Mouse (Mus musculus) T-helper 2 cell (primary cell): ENCODE results near the gene Tnfaip1.

Experiments used
- in situ Hi-C: fragments of 300-600 bp; cut with MboI, MseI; formaldehyde crosslinking; loops from one replicate; pipeline ENCODE4 v1.15.1; 2025; ENCODE audit warnings: high pct_unique_total_duplicates

Tnfaip1 gene

DNA sequence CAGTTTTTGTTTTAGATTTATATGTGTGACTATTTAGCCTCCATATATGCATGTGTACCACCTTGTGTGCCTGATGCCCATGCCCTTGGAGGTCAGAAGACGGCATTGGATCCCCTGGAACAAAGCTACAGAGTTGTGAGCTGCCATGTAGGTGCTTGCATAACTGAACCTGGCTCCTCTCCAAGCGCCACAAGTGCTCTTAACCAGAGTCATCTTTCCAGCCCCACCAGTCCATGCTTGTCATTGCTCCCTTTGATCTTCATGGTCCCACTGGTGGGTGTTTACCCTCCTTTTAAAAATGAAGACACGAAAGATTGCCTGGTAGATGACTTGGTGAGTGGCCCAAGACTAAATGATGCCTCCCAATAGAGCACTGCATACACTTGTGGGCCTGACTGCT is 4.2 kb upstream of the Tnfaip1 start:
- in situ Hi-C loops = no loop called here

- in situ Hi-C loops = loop anchor here (10.0 kb wide), 1 partner anchor 608 kb away; the partner anchor contains the start of gene Ksr1
Observed at GRCm38 (mm10) chr11:78536690-78537084, 555 bp upstream of the Tnfaip1 start.

GRCm38 (mm10) chr11:78535376-78536079 is 604 bp downstream of the Tnfaip1 start:
- in situ Hi-C loops = loop anchor here (10.0 kb wide), 1 partner anchor 609 kb away; the partner anchor contains the start of gene Ksr1

- in situ Hi-C loops = loop anchor here (10.0 kb wide), 1 partner anchor 610 kb away; the partner anchor contains the start of gene Ksr1
Observed at GRCm38 (mm10) chr11:78534516-78534915, 1.6 kb downstream of the Tnfaip1 start.

DNA sequence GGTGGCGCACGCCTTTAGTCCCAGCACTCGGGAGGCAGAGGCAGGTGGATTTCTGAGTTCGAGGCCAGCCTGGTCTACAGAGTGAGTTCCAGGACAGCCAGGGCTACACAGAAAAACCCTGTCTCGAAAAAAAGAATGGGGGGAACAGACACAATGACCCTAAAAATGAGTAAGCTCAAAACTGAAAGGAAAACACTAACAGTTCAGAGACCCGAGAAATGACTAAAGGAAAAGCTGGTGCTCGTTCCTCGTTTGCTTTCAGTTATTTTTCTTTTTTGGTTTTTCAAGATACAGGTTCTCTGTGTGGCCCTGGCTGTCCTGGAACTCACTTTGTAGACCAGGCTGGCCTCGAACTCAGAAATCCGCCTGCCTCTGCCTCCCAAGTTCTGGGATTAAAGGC is 4.6 kb downstream of the Tnfaip1 start:
- in situ Hi-C loops = loop anchor here (10.0 kb wide), 1 partner anchor 613 kb away; the partner anchor contains the start of gene Ksr1

GRCm38 (mm10) chr11:78531046-78531445 is 5.1 kb downstream of the Tnfaip1 start:
- in situ Hi-C loops = loop anchor here (10.0 kb wide), 1 partner anchor 614 kb away; the partner anchor contains the start of gene Ksr1

- in situ Hi-C loops = loop anchor here (10.0 kb wide), 1 partner anchor 615 kb away; the partner anchor contains the start of gene Ksr1
Observed at GRCm38 (mm10) chr11:78530001-78530400, 6.1 kb downstream of the Tnfaip1 start.

GRCm38 (mm10) chr11:78528714-78529113 is 7.4 kb downstream of the Tnfaip1 start:
- in situ Hi-C loops = no loop called here

DNA sequence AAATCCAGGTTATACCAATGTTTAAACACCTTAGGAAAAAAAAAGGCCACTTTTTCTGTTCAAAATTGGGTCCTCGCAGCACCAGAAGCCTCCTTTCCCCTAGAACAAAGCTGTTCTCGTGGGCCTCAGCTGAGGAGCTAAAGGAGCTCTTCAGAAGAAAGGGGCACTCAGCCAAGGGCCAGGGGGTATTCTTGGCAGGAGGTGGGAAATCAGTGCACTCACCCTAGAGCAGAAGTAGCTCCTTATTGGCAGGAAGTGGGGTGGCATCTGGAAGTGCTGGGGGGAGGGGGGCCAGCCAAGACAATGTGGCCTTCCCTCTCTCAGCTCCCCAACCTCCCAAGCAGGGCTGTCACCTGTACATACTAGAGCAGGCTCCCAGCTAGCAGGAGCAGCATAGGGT is 11.3 kb downstream of the Tnfaip1 start:
- in situ Hi-C loops = no loop called here

- in situ Hi-C loops = no loop called here
Observed at GRCm38 (mm10) chr11:78523241-78523955, 12.7 kb downstream of the Tnfaip1 start.

GRCm38 (mm10) chr11:78522481-78522997 is 13.6 kb downstream of the Tnfaip1 start:
- in situ Hi-C loops = no loop called here

DNA sequence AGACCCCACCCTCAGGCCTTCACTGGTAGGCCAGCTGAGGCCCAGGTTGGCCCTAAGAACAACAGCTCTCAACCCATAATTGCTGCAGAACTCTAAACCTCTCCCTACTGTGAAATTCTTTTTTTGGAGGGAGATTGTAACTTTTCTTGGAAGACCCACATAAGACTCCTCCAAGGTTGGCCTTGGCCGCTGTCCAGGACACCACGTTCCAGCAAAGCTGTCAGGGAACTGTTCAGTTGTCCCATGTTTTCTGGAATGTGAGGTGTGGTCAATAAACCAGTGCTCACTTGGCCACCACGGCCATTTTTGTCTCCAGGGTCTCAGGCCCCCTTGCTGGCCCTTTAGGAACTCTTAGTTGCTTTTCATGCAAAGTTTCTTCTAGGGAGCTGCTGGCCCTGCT is 14.3 kb downstream of the Tnfaip1 start:
- in situ Hi-C loops = no loop called here

DNA sequence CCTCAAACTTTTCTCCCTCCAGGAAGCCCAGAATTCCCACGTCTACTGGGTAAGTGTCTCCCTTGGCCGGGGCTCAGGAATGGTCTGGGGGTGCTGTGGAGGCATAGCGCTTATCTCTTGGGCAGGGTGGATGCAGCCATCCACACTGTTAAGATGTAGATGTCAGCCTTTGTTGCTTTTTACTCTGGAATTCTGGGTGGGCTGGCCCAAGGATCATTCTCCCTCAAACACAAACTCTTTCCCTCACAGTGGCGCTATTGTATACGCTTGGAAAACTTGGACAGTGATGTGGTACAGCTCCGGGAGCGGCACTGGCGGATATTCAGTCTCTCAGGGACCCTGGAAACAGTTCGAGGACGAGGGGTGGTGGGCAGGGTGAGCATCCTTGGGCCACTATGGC is 17.2 kb downstream of the Tnfaip1 start:
- in situ Hi-C loops = no loop called here

DNA sequence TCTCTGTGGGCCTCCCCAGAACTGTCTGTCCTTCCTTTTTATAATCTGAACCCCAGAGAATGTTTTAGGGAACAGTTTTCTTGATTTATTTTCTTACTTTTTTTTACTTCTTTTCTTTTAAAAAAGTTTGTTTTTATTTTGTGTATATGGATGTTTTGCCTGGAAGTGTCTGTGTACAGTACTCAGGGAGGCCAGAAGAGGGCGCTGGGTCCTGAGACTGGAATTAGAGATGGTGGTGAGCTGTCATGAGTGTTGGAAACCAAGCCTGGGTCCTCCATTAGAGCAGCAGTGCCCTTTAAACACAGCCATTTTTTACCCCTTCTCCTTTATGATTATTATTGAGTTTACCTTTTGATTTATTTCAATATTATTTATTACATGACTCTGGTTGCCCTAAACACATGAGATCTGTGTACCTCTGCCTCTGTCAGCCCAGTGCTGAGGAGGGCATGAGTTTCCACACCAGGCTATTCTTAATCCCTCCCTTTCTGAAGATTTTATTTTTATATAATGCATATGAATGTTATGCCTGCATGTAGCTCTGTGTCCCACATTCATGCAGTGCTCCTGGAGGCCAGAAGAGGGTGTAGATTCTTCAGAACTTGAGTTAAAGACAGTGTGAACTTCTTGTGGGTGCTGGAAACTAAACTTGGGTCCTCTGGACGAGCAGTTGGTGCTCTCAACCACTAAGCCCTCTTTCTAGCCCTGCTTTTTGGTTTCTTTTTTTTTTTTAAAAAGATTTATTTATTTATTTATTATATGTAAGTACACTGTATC is 20.4 kb downstream of the Tnfaip1 start:
- in situ Hi-C loops = no loop called here

GRCm38 (mm10) chr11:78513106-78513790 is 22.9 kb downstream of the Tnfaip1 start:
- in situ Hi-C loops = no loop called here

- in situ Hi-C loops = no loop called here
Observed at GRCm38 (mm10) chr11:78512025-78512957, 23.8 kb downstream of the Tnfaip1 start, which contains the start of the genes Tmem199 and Poldip2. Gene Tmem199, minus strand, starts transcription at chr11:78512172. Gene Poldip2, plus strand, starts transcription at chr11:78512193.

DNA sequence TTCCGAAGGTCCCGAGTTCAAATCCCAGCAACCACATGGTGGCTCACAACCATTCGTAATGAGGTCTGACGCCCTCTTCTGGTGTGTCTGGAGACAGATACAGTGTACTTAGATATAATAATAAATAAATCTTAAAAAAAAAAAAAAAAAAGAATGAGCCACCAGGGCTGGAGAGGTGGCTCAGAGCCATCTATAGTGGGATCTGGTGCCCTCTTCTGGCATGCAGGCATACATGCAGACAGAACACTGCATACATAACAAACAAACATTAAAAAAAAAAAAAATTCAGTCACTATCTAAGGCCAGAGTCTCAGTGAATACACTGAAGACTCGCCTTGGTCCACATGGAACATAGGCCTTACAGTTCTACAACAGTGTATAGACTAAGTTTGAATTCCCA is 27.0 kb downstream of the Tnfaip1 start:
- in situ Hi-C loops = no loop called here

DNA sequence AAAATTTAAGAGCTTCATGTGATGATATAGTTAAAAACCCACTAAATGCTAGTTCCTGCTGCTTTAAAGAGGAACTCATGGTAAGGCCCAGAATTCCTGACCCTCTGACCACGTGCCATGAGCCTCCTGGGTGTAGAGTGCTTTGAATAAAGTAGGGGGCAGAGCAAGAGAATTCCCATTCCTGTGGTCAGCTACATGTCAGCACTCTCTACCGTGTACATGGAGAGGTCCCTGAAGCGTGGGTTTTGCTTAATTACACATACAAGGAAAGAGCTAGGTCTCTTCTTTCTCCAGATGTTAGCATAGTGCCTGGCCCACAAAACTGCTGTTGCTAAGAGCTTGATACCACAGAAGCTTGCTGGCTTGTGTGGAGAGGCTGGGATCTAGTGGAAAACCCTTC is 30.7 kb downstream of the Tnfaip1 start:
- in situ Hi-C loops = no loop called here

- in situ Hi-C loops = no loop called here
Observed at GRCm38 (mm10) chr11:78502909-78503650, 33.1 kb downstream of the Tnfaip1 start, which contains the start of gene Sebox. Gene Sebox, plus strand, starts transcription at chr11:78503447.
